Mouse (Mus musculus): ENCODE results near the gene Ptger3.

Ptger3 gene

GRCm38 (mm10) chr3:157566725-157567565 is at the start of gene Ptger3:
Gene Ptger3, plus strand, starts transcription at chr3:157566892.
- DNase-seq, result peak; percentile 60 to 72

- peak; percentile 17 to 33 for DNase-seq
Measured at GRCm38 (mm10) chr3:157517992-157518391, 48.7 kb upstream of the Ptger3 start.

- DNase-seq, result peak; percentile 77 to 79
Measured at GRCm38 (mm10) chr3:157520433-157520832, 46.3 kb upstream of the Ptger3 start.

GRCm38 (mm10) chr3:157523834-157524233 is 42.9 kb upstream of the Ptger3 start:
- DNase-seq, result no peak

GRCm38 (mm10) chr3:157531585-157531984 is 35.1 kb upstream of the Ptger3 start:
- DNase-seq, result no peak

- peak; percentile 97 to 98 for DNase-seq
Measured at GRCm38 (mm10) chr3:157533964-157534785, 32.5 kb upstream of the Ptger3 start, which contains the start of gene Zranb2. Gene Zranb2, plus strand, starts transcription at chr3:157534160.

GRCm38 (mm10) chr3:157534786-157535415 is 31.8 kb upstream of the Ptger3 start:
- DNase-seq, result no peak

GRCm38 (mm10) chr3:157549323-157549722 is 17.4 kb upstream of the Ptger3 start:
- DNase-seq, result no peak

- DNase-seq, result no peak
Measured at GRCm38 (mm10) chr3:157549758-157550600, 16.7 kb upstream of the Ptger3 start.

GRCm38 (mm10) chr3:157565196-157565595 is 1.5 kb upstream of the Ptger3 start:
- peak in 1 of 2 experiments; percentile 12 for DNase-seq

- peak; percentile 17 to 52 for DNase-seq
Measured at GRCm38 (mm10) chr3:157567566-157568132, 957 bp downstream of the Ptger3 start.

GRCm38 (mm10) chr3:157572011-157572410 is 5.3 kb downstream of the Ptger3 start:
- DNase-seq, result no peak

- DNase-seq, result no peak
Measured at GRCm38 (mm10) chr3:157575441-157576342, 9.0 kb downstream of the Ptger3 start.

GRCm38 (mm10) chr3:157576343-157576722 is 9.6 kb downstream of the Ptger3 start:
- DNase-seq, result no peak

- DNase-seq, result no peak
Measured at GRCm38 (mm10) chr3:157576862-157577261, 10.2 kb downstream of the Ptger3 start.

- no peak for DNase-seq
Measured at GRCm38 (mm10) chr3:157578469-157579170, 11.9 kb downstream of the Ptger3 start.

GRCm38 (mm10) chr3:157579376-157579775 is 12.7 kb downstream of the Ptger3 start:
- DNase-seq, result no peak

GRCm38 (mm10) chr3:157580299-157580698 is 13.6 kb downstream of the Ptger3 start:
- no peak for DNase-seq

- no peak for DNase-seq
Measured at GRCm38 (mm10) chr3:157581755-157582154, 15.1 kb downstream of the Ptger3 start.
